Comparison of ENCODE assay signal across 8 mouse cellular contexts in the genomic region with DNA sequence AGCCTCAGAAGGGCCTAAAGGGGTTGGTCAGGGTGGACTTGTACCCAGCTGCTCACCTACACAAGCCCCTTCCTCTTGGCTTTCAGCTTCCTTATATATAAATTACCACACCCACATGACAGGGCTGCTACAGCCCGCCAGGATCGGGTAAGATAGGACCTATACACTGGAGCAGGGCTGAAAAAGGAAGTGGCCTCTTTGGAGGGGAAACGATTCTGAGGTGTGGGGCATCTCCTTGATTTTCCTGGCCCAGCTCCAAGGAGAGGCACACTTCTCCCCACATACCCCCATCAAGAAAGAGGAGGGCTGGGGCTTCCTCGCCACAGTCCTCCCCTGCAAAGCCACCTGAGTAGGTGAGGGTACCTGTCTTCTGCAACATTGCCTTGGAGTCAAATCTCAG. TPM values are rescaled to one million over a fixed set of nuclear protein-coding genes. Genes with fewer than 3 reads are reported as not detected.
DNase-seq lines count a peak whose midpoint lies in the region; ATAC-seq and TF ChIP-seq lines count a peak whose summit lies in the region.

No protein-coding gene starts in this region.

- no peaks in the 10 kb centered on the region for H3K9me3 ChIP-seq in hindbrain, embryonic 16.5 days (ENCODE audit: control insufficient read depth, low read length)
- H3K9me3 ChIP-seq in midbrain, embryonic 15.5 days = no peaks in the 10 kb centered on the region

- 10% methylated on average over 4 of the region's 4 CpGs for WGBS in kidney, adult 2 months
- 39% methylated on average over 4 of the region's 4 CpGs for WGBS in hindbrain, embryonic 16.5 days
- 48% methylated on average over 4 of the region's 4 CpGs for WGBS in midbrain, embryonic 15.5 days

- H3K27me3 ChIP-seq in kidney, adult 2 months (replicated peaks; ENCODE audit: control insufficient read depth, insufficient read depth, low read length) = no peaks in the 10 kb centered on the region
- H3K27me3 ChIP-seq in hindbrain, embryonic 16.5 days (replicated peaks; ENCODE audit: control insufficient read depth, insufficient read depth, low read length) = peaks cover 10% of the 10 kb centered on the region
- H3K27me3 ChIP-seq in midbrain, embryonic 15.5 days (replicated peaks) = peaks cover 14% of the 10 kb centered on the region

- TF ChIP-seq POLR2A in kidney, adult 2 months (IDR thresholded peaks at IDR 0.05; ENCODE audit: low read depth, low read length) = no peak

- peak overlapping the region; percentile 76 for H3K4me2 ChIP-seq in hindbrain, embryonic 16.5 days (ENCODE audit: low read length)
- H3K4me2 ChIP-seq in midbrain, embryonic 15.5 days = peak overlapping the region; percentile 72

- no peak overlapping the region for H3K27ac ChIP-seq in kidney, adult 2 months (ENCODE audit: insufficient read depth, low read depth, low read length)
- H3K27ac ChIP-seq in brown adipose tissue, adult 24 weeks (replicated peaks; ENCODE audit: low read depth, low read length) = peak overlapping the region; percentile 60; the same call in 1 of the 2 replicates
- H3K27ac ChIP-seq in hindbrain, embryonic 16.5 days (ENCODE audit: low read depth, low read length) = no peak overlapping the region
- H3K27ac ChIP-seq in midbrain, embryonic 15.5 days = no peak overlapping the region

- H3K4me1 ChIP-seq in kidney, adult 2 months (ENCODE audit: control insufficient read depth, insufficient read depth, low read length) = 0 out of 2 replicates have a peak, but pooled peaks cover 6% of the 10 kb centered on the region
- peaks cover 5% of the 10 kb centered on the region for H3K4me1 ChIP-seq in brown adipose tissue, adult 24 weeks (ENCODE audit: control insufficient read depth, insufficient read depth, insufficient read length, low read length)
- peaks cover 15% of the 10 kb centered on the region for H3K4me1 ChIP-seq in hindbrain, embryonic 16.5 days (ENCODE audit: control insufficient read depth, insufficient read depth, low read depth, low read length)
- H3K4me1 ChIP-seq in midbrain, embryonic 15.5 days = peaks cover 16% of the 10 kb centered on the region

- no peak for DNase-seq in kidney, adult 2 months
- no peak for DNase-seq in kidney, postnatal 10 days
- DNase-seq in ovary, adult 18-20 months (ENCODE audit: low spot score) = no peak
- DNase-seq in left cerebral cortex, adult 18-20 months (ENCODE audit: low spot score in 2 of 2) = no peak

- TF ChIP-seq CTCF in kidney, adult 2 months (conservative IDR thresholded peaks at IDR 0.05; ENCODE audit: insufficient read depth, insufficient read length, low read depth, low read length) = no peak

- H3K36me3 ChIP-seq in kidney, adult 2 months (ENCODE audit: control insufficient read depth, insufficient read depth, low read length) = no peaks in the 10 kb centered on the region
- H3K36me3 ChIP-seq in hindbrain, embryonic 16.5 days (ENCODE audit: control insufficient read depth, insufficient read depth, low read length) = peaks cover 3% of the 10 kb centered on the region; the same call in 1 of the 2 replicates
- H3K36me3 ChIP-seq in midbrain, embryonic 15.5 days (replicated peaks) = no peaks in the 10 kb centered on the region

- peak overlapping the region; percentile 53; the same call in 1 of the 2 replicates for H3K9ac ChIP-seq in hindbrain, embryonic 16.5 days (ENCODE audit: low read depth, low read length)
- peak overlapping the region; percentile 58; the same call in 1 of the 2 replicates for H3K9ac ChIP-seq in midbrain, embryonic 15.5 days

- no peak for ATAC-seq in hindbrain, embryonic 16.5 days
- peak; percentile 11; the same call in 1 of the 2 replicates for ATAC-seq in midbrain, embryonic 15.5 days (replicated peaks)
- no peak for ATAC-seq in frontal cortex, adult (ENCODE audit: low TSS enrichment)

- H3K4me3 ChIP-seq in kidney, adult 2 months (ENCODE audit: insufficient read depth, low read depth, low read length) = peak overlapping the region; percentile 73
- H3K4me3 ChIP-seq in brown adipose tissue, adult 24 weeks (ENCODE audit: insufficient read depth, low read depth, low read length) = peak overlapping the region; percentile 93
- H3K4me3 ChIP-seq in hindbrain, embryonic 16.5 days (ENCODE audit: low read length) = peak overlapping the region; percentile 47
- H3K4me3 ChIP-seq in midbrain, embryonic 15.5 days = peak overlapping the region; percentile 56

RNA-seq across cellular contexts. Expression of a gene that starts 0.8 kb away (rescaled TPM):
- polyA plus RNA-seq in kidney, adult 2 months (2012; rRNA removed) = 200 and 242 TPM in 2 replicates
- 13.1 and 13.8 TPM in 2 replicates for polyA plus RNA-seq in brown adipose tissue, adult 24 weeks (2012; ENCODE audit: insufficient read depth, insufficient read length, missing spikeins)
- polyA plus RNA-seq in hindbrain, embryonic 16.5 days (2015; fragmentation: Nextera tagmentation; extraction: Ambion mirVana) = 32.8 and 32.9 TPM in 2 replicates
- 25.4 and 27.2 TPM in 2 replicates for polyA plus RNA-seq in midbrain, embryonic 15.5 days (2015; fragmentation: Nextera tagmentation; extraction: Ambion mirVana)
- total RNA-seq in left cerebral cortex, adult 18-20 months (2021) = 10 to 100 TPM; 29.1 to 30.2 TPM

RNA-seq across cellular contexts. Expression of a gene that starts 0.9 kb away (rescaled TPM):
- 0.45 and 0.52 TPM in 2 replicates for polyA plus RNA-seq in kidney, adult 2 months (2012; rRNA removed)
- 0.52 and 1.5 TPM in 2 replicates for polyA plus RNA-seq in brown adipose tissue, adult 24 weeks (2012; ENCODE audit: insufficient read depth, insufficient read length, missing spikeins)
- polyA plus RNA-seq in hindbrain, embryonic 16.5 days (2015; fragmentation: Nextera tagmentation; extraction: Ambion mirVana) = 1.6 and 2.1 TPM in 2 replicates
- 1.2 and 1.5 TPM in 2 replicates for polyA plus RNA-seq in midbrain, embryonic 15.5 days (2015; fragmentation: Nextera tagmentation; extraction: Ambion mirVana)
- under 1 TPM; 0.23 to 0.35 TPM for total RNA-seq in left cerebral cortex, adult 18-20 months (2021)

RNA-seq across cellular contexts. Expression of a gene that starts 0.9 kb away (rescaled TPM):
- polyA plus RNA-seq in kidney, adult 2 months (2012; rRNA removed) = 316 and 376 TPM in 2 replicates
- 420 and 432 TPM in 2 replicates for polyA plus RNA-seq in brown adipose tissue, adult 24 weeks (2012; ENCODE audit: insufficient read depth, insufficient read length, missing spikeins)
- 354 and 397 TPM in 2 replicates for polyA plus RNA-seq in hindbrain, embryonic 16.5 days (2015; fragmentation: Nextera tagmentation; extraction: Ambion mirVana)
- polyA plus RNA-seq in midbrain, embryonic 15.5 days (2015; fragmentation: Nextera tagmentation; extraction: Ambion mirVana) = 322 and 335 TPM in 2 replicates
- total RNA-seq in left cerebral cortex, adult 18-20 months (2021) = 100 to 1,000 TPM; 140 to 146 TPM

RNA-seq across cellular contexts. Expression of a gene that starts 16.2 kb away (rescaled TPM):
- polyA plus RNA-seq in kidney, adult 2 months (2012; rRNA removed) = 632 and 646 TPM in 2 replicates
- 2,100 and 2,481 TPM in 2 replicates for polyA plus RNA-seq in brown adipose tissue, adult 24 weeks (2012; ENCODE audit: insufficient read depth, insufficient read length, missing spikeins)
- 345 and 392 TPM in 2 replicates for polyA plus RNA-seq in hindbrain, embryonic 16.5 days (2015; fragmentation: Nextera tagmentation; extraction: Ambion mirVana)
- 309 and 330 TPM in 2 replicates for polyA plus RNA-seq in midbrain, embryonic 15.5 days (2015; fragmentation: Nextera tagmentation; extraction: Ambion mirVana)
- 100 to 1,000 TPM; 195 to 198 TPM for total RNA-seq in left cerebral cortex, adult 18-20 months (2021)

RNA-seq across cellular contexts. Expression of a gene that starts 39.1 kb away (rescaled TPM):
- 0.08 TPM in 1 of 2 replicates, not detected in the other for polyA plus RNA-seq in kidney, adult 2 months (2012; rRNA removed)
- not detected in 2 replicates for polyA plus RNA-seq in brown adipose tissue, adult 24 weeks (2012; ENCODE audit: insufficient read depth, insufficient read length, missing spikeins)
- 0.10 TPM in 1 of 2 replicates, not detected in the other for polyA plus RNA-seq in hindbrain, embryonic 16.5 days (2015; fragmentation: Nextera tagmentation; extraction: Ambion mirVana)
- not detected in 2 replicates for polyA plus RNA-seq in midbrain, embryonic 15.5 days (2015; fragmentation: Nextera tagmentation; extraction: Ambion mirVana)
- total RNA-seq in left cerebral cortex, adult 18-20 months (2021) = not detected
